7 mouse cellular contexts compared by ENCODE assay signal in genomic region chr12:24651063-24651557, GRCm38 (mm10). TPM values are rescaled to one million over a fixed set of nuclear protein-coding genes. Genes with fewer than 3 reads are reported as not detected.
DNase-seq lines count a peak whose midpoint lies in the region; ATAC-seq and TF ChIP-seq lines count a peak whose summit lies in the region.

Gene Klf11, plus strand, starts transcription at chr12:24651274.

- peak within 1 kb of the TSS; percentile 99 for H3K27ac ChIP-seq in intestine, postnatal 0 days (ENCODE audit: low read depth, low read length)
- peak within 1 kb of the TSS; percentile 93 for H3K27ac ChIP-seq in midbrain, embryonic 12.5 days (replicated peaks)
- peak within 1 kb of the TSS; percentile 91 for H3K27ac ChIP-seq in small intestine, adult 2 months (ENCODE audit: insufficient read depth, low read depth, low read length)

- peak within 1 kb of the TSS; percentile 98 for H3K9ac ChIP-seq in intestine, postnatal 0 days (ENCODE audit: low read depth, low read length)
- H3K9ac ChIP-seq in midbrain, embryonic 12.5 days (replicated peaks): peak within 1 kb of the TSS; percentile 88

- intact Hi-C loops in left cerebral cortex, postnatal 4 days (cut with DNase I): no loop called here

- peak; percentile 93 for ATAC-seq in intestine, postnatal 0 days
- peak; percentile 93 for ATAC-seq in midbrain, embryonic 12.5 days (ENCODE audit: low FRiP score, low read depth)

- TF ChIP-seq POLR2A in small intestine, adult 2 months (IDR thresholded peaks at IDR 0.05; ENCODE audit: low read depth, low read length): no peak; the same call in none of the 2 replicates

- H3K4me3 ChIP-seq in intestine, postnatal 0 days (ENCODE audit: low read depth, low read length): peak within 1 kb of the TSS; percentile 98
- peak within 1 kb of the TSS; percentile 87 for H3K4me3 ChIP-seq in midbrain, embryonic 12.5 days
- peak within 1 kb of the TSS; percentile 95 for H3K4me3 ChIP-seq in small intestine, adult 2 months (ENCODE audit: low read depth, low read length)

- peak within 1 kb of the TSS; percentile 70 for H3K4me2 ChIP-seq in intestine, postnatal 0 days (replicated peaks; ENCODE audit: low read depth)
- H3K4me2 ChIP-seq in midbrain, embryonic 12.5 days (replicated peaks): peak within 1 kb of the TSS; percentile 71

- no peaks in the 10 kb centered on the region for H3K9me3 ChIP-seq in intestine, postnatal 0 days (ENCODE audit: control insufficient read depth)
- no peaks in the 10 kb centered on the region for H3K9me3 ChIP-seq in midbrain, embryonic 12.5 days

- peaks cover 28% of the 10 kb centered on the region for H3K36me3 ChIP-seq in intestine, postnatal 0 days (ENCODE audit: control insufficient read depth, insufficient read depth)
- H3K36me3 ChIP-seq in midbrain, embryonic 12.5 days: peaks cover 25% of the 10 kb centered on the region
- peaks cover 4% of the 10 kb centered on the region for H3K36me3 ChIP-seq in small intestine, adult 2 months (ENCODE audit: control insufficient read depth, insufficient read depth, low read length)

- WGBS in intestine, postnatal 0 days: under 1% methylated on average over 64 of the region's 68 CpGs
- under 1% methylated on average over 67 of the region's 68 CpGs for WGBS in midbrain, embryonic 12.5 days
- 1% methylated on average over 68 of the region's 68 CpGs for WGBS in small intestine, adult 2 months

- peaks cover 7% of the 10 kb centered on the region; the same call in 1 of the 2 replicates for H3K4me1 ChIP-seq in intestine, postnatal 0 days (replicated peaks; ENCODE audit: control insufficient read depth, insufficient read depth, low read length)
- H3K4me1 ChIP-seq in midbrain, embryonic 12.5 days: peaks cover 26% of the 10 kb centered on the region
- peaks cover 9% of the 10 kb centered on the region; the same call in 1 of the 2 replicates for H3K4me1 ChIP-seq in small intestine, adult 2 months (ENCODE audit: control insufficient read depth, insufficient read depth, insufficient read length, low read length)

- DNase-seq in adrenal gland, adult 8-10 months: peak; percentile 98
- DNase-seq in embryo, embryonic 9.5 days (ENCODE audit: extremely low spot score): peak; percentile 99
- no peak for DNase-seq in gonadal fat pad, adult 2 months (ENCODE audit: low read depth)
- DNase-seq in left cerebral cortex, postnatal 4 days: peak; percentile 98

- no peaks in the 10 kb centered on the region for H3K27me3 ChIP-seq in intestine, postnatal 0 days (replicated peaks; ENCODE audit: control insufficient read depth, insufficient read depth, low read length)
- H3K27me3 ChIP-seq in midbrain, embryonic 12.5 days: peaks cover 19% of the 10 kb centered on the region
- H3K27me3 ChIP-seq in small intestine, adult 2 months (ENCODE audit: control insufficient read depth, insufficient read depth, low read length): no peaks in the 10 kb centered on the region

- TF ChIP-seq CTCF in intestine, postnatal 0 days (IDR thresholded peaks at IDR 0.05; ENCODE audit: low read depth): peak; percentile 15; the same call in 1 of the 2 replicates
- TF ChIP-seq CTCF in small intestine, adult 2 months (IDR thresholded peaks at IDR 0.05; ENCODE audit: extremely low read depth, insufficient read length, insufficient replicate concordance, low read depth, low read length): no peak

RNA-seq across cellular contexts. Expression of gene Klf11, which starts in this region (rescaled TPM):
- total RNA-seq in adrenal gland, adult 8-10 months (2022): 10 to 100 TPM; 10.9 to 15.3 (median 13.7) TPM
- polyA plus RNA-seq in gonadal fat pad, adult 2 months (2012; rRNA removed): 10.3 and 12.7 TPM in 2 replicates
- polyA plus RNA-seq in intestine, postnatal 0 days (2015; fragmentation: Nextera tagmentation; extraction: Ambion mirVana): 7.3 and 8.1 TPM in 2 replicates
- total RNA-seq in left cerebral cortex, postnatal 4 days (2021): 10 to 100 TPM; 23.4 to 24.8 TPM
- 19.4 and 19.7 TPM in 2 replicates for polyA plus RNA-seq in midbrain, embryonic 12.5 days (2016; fragmentation: Nextera tagmentation; extraction: Ambion mirVana)
- polyA plus RNA-seq in small intestine, adult 2 months (2012; rRNA removed): 1.7 and 4.2 TPM in 2 replicates
